Mouse (Mus musculus) ZHBTc4 (cell line): ENCODE results near the gene Setd2.
A peak's percentile ranks its signal among the peaks of the same experiment; 100 is the strongest.

Source experiments
- DNase-seq: peaks from one replicate; pipeline ENCODE4 v3.0.0-alpha.2; 2011; ENCODE audit warnings: low read depth, low spot score

Gene Setd2

DNA sequence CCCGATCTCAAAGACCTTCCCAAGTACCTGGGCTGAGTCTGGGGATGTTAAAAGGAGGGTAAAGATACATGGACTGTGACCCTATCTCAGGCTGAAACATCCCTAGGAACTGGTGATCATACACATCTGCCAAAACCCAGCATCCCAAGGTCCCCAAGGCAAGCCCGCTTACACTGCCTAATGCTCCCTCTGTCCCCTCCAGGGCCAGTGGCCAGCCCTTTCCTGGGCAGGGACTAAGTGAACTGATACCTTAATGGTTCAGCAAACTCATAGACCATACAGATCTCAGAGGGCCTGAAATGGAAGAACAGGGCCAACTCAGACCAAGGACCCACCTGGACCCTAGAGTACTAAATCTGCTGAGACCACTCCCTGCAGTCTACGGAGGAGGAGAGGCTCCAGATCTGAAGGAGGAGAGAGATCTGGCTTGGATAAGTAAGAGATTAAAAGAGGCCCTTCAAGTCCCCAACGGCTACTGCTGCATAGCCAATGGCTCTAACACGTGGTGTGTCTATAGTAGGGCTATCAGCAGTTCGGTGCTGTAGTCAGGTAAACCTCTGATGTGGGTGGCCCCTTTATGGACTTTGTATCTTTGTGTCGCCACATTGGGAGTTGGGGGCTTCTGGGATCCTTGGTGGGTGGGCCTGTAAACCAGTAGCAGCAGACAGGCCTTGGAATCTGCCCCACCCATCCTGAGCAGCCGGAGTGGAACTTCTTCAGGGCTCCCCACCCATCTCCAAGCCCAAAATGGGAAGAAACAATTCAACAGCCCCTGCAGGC, 91.2 kb downstream of the Setd2 start:
- DNase-seq: no peak

DNA sequence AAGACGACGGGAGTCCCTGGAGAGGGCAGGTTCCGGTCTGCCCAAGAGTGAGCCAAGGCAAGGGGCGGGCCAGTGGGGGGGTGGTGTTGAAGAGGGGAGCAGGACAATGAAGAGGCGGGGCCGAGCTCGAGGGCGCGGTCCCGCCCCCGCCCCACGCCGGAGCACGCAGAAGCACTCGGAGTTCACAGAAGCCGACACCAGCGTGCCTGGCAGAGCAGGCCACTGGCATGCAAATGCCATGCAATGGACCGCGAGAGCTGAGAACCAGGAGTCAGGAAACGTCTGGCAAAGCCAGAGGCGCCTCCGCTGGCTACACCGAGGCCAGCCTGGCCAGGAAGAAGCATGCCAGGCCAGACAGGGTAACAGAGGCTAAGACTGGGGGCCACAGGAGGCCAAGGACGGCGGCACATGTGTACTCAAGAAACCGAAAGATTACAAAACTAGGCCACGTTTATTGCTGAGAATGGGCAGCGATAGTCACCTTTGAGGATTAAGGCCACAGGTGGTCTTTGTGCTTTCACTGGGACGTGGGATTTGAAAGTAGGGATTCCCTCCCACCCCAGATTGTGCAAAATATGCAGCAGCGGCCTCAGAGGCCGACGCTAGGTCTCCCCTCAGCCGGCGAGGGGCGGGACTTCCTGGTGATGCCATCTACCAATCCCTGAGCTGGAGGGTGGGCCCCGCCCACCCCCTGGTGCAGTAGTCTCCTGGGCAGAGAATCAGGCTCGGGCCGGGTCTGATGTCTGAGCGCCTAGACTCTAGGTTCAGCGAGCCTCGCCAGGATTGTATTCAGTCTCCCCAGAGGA, 92.2 kb downstream of the Setd2 start, which contains the start of gene Nradd:
TSS of gene Nradd (minus strand) at position 92 of the 806 bp plus-strand sequence.
- peak; percentile 97 for DNase-seq

DNA sequence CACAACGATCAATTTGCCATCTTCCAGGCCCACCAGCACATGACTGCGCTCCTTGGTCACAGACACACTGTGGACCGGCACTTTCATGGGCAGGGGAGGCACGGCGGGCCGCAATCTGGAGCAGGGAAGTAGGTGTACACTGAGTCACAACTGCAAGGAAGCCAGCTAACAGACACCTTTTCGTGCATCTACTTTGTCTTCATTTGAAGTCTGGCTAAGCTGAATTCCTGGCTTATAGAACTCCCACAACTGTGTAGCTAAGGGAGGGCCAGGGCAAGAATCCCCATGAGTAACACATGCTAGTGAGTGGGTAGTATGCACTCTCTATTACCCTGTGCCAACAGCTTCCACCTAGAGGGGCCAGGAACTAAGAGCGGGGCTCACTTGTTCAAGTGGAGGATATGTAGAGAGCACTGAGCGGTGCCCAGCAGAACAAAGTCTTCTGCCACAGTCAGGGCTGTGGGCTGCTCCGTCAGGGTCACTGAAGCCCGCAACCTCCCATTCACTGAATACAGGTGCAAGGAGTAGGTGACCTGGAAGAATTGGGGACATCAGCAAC, 93.0 kb downstream of the Setd2 start:
- no peak for DNase-seq

DNA sequence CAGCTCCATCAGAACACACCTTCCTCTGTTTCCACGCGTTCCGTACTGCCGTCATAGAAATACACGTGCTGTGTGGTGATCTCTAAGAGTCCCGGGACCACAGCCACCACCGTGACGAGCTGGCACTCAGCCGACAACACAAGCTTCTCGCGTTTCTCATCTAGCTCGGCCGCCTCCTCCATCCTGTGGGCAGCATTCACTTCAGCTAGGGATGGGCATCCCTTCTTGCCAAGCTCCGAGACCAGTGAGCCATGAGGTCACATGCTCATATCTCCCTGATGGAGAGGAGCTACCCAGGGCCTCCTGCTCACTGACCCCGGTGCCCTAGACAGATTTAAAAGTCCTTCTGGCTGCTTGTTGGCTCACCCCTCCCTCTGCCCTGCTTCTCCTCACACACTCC, 97.8 kb downstream of the Setd2 start:
- DNase-seq: no peak

DNA sequence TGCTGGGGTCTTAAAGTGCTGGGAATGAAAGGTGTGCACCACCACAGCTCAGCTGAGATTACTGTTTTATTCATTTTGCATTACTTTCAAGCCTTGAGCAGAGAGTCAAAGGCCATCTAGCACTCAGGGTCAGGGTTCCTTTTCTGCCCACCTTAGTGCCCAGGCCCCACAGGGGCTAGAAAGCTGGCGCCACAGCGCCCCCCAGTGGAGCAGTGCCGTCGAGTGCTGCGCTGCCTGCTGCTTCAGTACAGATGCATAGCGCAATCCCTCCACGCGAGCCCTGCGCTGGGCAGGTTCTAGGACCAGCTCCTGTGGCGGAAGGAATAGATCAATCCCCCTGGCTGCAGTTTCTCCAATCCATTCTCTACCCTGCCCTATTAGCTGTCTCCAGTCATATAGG, 98.8 kb downstream of the Setd2 start:
- peak; percentile 89 for DNase-seq

GRCm38 (mm10) chr9:110631651-110632275, 99.4 kb downstream of the Setd2 start:
- DNase-seq: peak; percentile 78

DNA sequence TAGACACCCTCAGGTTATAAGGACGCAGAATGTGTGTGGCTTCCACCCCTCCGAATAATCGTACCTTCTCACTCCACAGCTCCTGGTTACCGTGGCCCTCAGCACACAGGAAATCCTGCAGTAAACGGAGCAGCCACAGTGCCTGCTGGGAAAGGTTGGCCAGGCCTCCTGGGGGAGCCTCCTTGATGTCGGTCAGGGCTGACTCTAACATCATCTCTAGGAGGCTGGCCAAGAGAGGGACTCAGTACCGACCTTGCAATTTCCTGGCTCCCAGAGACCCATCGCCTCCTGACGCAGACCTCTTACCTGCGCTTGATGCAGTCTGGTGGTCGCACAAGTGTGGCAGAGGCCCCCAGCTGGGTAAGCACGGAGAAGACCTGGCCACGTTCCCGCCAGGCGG, 100.3 kb downstream of the Setd2 start:
- no peak for DNase-seq

- DNase-seq: no peak
Observed at GRCm38 (mm10) chr9:110633882-110634281, 101.5 kb downstream of the Setd2 start.

- peak; percentile 91 for DNase-seq
Observed at GRCm38 (mm10) chr9:110635225-110635624, 102.8 kb downstream of the Setd2 start.

DNA sequence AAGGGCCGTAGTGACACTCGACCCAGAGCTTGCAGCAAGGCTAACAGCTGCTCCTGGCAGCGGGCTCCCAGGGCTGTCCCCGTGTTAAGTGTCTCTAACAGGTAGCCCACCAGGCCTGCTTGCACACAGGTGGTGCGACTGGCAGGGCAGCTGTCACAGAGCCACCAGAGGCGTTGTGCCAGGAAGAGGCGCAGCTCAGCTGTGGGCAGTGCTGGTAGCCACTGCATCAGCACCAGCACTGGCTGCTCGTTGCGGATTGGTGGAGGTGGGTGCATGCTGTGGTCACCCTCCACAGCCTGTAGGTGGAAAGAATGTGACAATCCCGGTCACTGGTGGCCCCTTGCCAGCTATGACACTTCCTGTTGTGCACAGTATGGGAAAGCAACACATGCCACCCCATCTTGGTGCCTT, 106.2 kb downstream of the Setd2 start:
- DNase-seq: no peak

DNA sequence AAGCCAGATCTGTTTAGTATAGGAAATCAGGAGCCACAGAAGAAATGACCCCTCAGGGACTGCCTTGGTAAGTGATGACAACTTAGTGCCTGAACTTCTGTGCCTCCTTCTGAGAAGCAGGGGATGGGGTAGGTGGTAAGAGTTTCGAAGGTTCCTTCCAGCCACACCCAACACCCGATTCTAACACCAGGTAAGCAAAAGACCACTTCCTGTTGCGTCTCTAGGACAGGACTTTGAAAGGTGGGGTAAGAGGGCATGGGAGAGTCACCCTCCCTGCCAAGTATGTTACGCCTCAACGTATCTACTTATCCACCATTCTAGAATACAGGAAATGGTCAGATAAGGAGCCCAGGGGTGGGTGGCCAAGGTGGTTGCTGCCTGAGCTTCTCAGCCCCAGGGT, 108.6 kb downstream of the Setd2 start:
- no peak for DNase-seq

GRCm38 (mm10) chr9:110642812-110643524, 110.6 kb downstream of the Setd2 start:
- no peak for DNase-seq

- no peak for DNase-seq
Observed at GRCm38 (mm10) chr9:110643787-110644186, 111.4 kb downstream of the Setd2 start.

- DNase-seq: no peak
Observed at GRCm38 (mm10) chr9:110644295-110644694, 111.9 kb downstream of the Setd2 start.

DNA sequence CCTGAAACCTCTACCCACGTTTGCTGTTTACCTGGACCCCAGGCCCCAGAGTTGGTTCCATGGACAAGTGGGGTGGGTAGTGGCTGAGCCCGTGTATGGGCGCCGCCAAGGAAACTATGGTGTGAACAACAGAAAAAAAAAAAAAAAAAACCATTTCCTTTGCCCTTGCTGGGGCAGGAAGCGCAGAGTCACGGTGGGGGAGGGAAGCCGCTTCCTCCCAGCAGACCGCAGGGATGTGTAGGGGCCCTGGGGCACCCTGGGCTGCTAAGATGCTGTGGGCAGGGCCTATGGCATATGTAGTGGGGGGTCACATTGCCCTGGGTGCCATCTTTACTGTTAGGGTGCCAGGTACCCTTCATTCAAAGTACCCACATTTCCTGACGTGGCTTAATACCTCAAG, 112.8 kb downstream of the Setd2 start:
- DNase-seq: no peak

DNA sequence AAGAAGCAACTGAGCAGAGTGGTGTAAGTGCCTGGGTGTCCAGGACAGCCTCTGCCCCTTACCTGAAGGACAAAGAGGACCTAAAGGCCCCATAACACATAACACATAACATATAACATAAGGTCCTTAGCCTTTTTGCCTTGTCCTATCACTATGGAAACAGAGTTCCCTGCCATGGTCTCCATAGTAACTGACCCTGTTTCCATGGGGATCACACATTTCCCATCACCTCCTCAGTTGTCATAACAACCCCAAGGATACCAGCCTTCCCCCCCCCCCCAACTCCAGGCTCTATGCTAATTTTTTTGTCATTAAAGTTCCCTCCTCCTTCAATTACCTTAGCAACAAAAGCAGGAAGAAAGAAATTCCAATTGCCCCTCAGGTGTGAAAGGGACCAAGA, 117.4 kb downstream of the Setd2 start:
- no peak for DNase-seq

DNA sequence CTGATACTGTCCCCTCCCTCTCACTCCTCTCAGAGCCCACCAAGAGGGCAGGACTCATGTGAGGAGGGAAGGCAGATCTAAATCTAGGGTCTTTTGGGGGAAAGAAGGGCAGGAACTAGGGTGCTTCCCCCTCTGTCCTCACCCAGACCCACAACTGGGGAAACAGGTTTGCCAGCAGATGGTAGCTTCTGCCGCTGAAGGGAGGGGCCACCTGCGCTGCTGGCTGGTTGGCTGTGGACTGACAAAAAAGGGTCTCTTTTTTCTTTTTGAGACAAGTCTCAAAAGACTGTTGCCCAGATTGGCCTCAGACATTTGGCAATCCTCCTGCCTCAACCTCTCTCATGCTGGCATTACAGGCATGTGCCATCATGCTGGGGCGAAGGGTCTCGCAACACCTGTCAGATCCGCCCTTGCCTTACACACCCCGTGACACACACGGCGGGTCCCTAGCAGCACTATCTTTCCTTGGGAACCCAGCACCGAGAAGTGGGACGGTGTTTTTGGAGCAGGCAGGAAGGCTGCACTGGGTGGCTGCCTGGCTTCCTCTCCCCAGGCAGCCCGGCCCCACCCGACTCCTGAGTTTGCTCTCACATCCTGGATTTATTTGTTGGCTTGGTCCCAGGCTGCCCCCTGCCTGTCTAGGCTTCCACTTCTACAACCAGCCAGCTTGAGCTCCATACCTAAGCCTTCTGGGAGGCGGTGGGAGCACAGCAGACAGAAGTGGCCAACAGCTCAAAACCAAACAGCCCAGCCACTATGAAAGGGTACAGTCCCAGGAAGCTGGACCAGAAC, 119.7 kb downstream of the Setd2 start:
- DNase-seq: peak; percentile 82

GRCm38 (mm10) chr9:110652963-110653654, 120.7 kb downstream of the Setd2 start:
- DNase-seq: no peak

DNA sequence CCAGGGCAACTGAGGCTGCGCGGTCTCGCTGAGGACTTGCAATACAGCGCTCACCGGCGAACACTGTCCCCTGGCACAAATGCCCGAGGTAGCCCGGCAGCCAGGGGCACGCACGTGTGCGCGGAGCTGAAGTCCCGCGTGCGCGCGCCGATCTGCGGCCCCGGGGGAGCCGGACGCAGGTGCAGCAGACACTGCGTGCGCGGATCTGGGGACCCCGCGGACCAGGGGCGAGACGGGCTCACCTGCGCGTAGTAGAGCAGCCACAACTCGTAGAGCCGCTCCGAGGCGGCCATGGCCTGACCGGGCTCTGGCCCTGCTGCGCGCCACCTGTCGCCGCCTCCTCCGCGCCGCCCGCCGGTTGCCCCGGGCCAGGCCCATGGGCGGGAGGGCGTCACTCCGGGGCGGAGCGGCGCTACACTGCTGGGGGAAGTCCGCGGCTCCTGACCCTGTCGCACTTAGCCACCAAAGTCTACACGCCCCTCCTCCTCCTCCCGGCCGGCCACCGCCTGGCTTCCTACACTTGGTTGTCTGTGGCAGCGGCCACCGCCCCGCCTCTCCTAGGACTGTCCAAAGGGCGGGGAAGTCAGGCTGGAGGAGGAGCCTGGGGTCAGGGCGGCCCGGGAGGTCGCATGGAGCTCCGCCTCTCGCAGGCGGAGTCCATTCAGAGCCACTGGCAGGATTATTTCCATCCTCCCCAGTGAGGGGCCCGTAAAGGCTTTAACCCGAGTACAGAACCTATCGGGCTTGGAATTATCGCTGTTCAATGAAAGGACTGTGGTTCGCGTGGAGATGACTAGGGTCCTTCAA, 121.5 kb downstream of the Setd2 start, which contains the start of gene Nbeal2:
TSS of gene Nbeal2 (minus strand) at position 507 of the 807 bp plus-strand sequence.
- DNase-seq: peak; percentile 98
